Mouse (Mus musculus) myocyte (in vitro differentiated cells): ENCODE results near the gene Gnat1. TPM values are rescaled to one million over a fixed set of nuclear protein-coding genes. Genes with fewer than 3 reads are reported as not detected.
A peak's percentile ranks its signal among the peaks of the same experiment; 100 is the strongest.

Experiments
- H3K27me3 ChIP-seq: one replicate; pipeline ENCODE4 v1.6.1; 2011; ENCODE audit not compliant: control insufficient read depth, insufficient read depth, insufficient read length
- H3K36me3 ChIP-seq: one replicate; pipeline ENCODE4 v1.6.1; 2011; ENCODE audit not compliant: control insufficient read depth, insufficient read depth
- H3K4me2 ChIP-seq: one replicate; pipeline ENCODE4 v1.6.1; 2011; ENCODE audit warnings: low read depth, control low read depth
- H3K4me3 ChIP-seq: one replicate; pipeline ENCODE4 v1.5.1; 2011; ENCODE audit warnings: mild to moderate bottlenecking, control low read depth, moderate library complexity
- H3K79me2 ChIP-seq: one replicate; pipeline ENCODE4 v1.6.1; 2011; ENCODE audit not compliant: control insufficient read depth, insufficient read depth
- H3ac ChIP-seq: one replicate; pipeline ENCODE4 v1.6.1; 2011; ENCODE audit not compliant: control insufficient read depth, insufficient read length
- CEBPB ChIP-seq: IDR thresholded peaks from 2 replicates; pipeline ENCODE4 v1.6.1; 2011; ENCODE audit warnings: mild to moderate bottlenecking, moderate library complexity; ENCODE audit not compliant: poor library complexity, insufficient read depth, severe bottlenecking
- E2F4 ChIP-seq: IDR thresholded peaks from one replicate; pipeline ENCODE4 v1.6.1; 2011; ENCODE audit warnings: mild to moderate bottlenecking, control low read depth, moderate library complexity; ENCODE audit not compliant: insufficient read depth
- MAX ChIP-seq: IDR thresholded peaks from one replicate; pipeline ENCODE4 v1.6.1; 2011; ENCODE audit warnings: low read depth, mild to moderate bottlenecking, control low read depth
- MYOD1 ChIP-seq, 3 experiments: IDR thresholded peaks; one replicate each; pipeline ENCODE4 v1.6.1; 2011; ENCODE audit warnings: control low read depth in 2 of 3, low read depth in 2 of 3, mild to moderate bottlenecking in 2 of 3, moderate library complexity in 1 of 3; ENCODE audit not compliant: insufficient read length in 2 of 3, control insufficient read depth in 1 of 3
- MYOG ChIP-seq, 3 experiments: IDR thresholded peaks; one replicate each; pipeline ENCODE4 v1.6.1; 2011; ENCODE audit warnings: control low read depth in 2 of 3, low read depth in 2 of 3, mild to moderate bottlenecking in 2 of 3; ENCODE audit not compliant: insufficient read length in 2 of 3, control insufficient read depth in 1 of 3, insufficient read depth in 1 of 3
- POLR2A ChIP-seq: IDR thresholded peaks from one replicate; pipeline ENCODE4 v1.6.1; 2011; ENCODE audit warnings: low read depth, mild to moderate bottlenecking, control low read depth, moderate library complexity; ENCODE audit not compliant: insufficient read length
- POLR2AphosphoS2 ChIP-seq: IDR thresholded peaks from one replicate; pipeline ENCODE4 v1.6.1; 2011; ENCODE audit warnings: low read depth, control low read depth; ENCODE audit not compliant: insufficient read length
- REST ChIP-seq: IDR thresholded peaks from one replicate; pipeline ENCODE4 v1.6.1; 2011; ENCODE audit warnings: mild to moderate bottlenecking, control low read depth, moderate library complexity; ENCODE audit not compliant: insufficient read depth, insufficient read length
- SRF ChIP-seq: IDR thresholded peaks from one replicate; pipeline ENCODE4 v1.6.1; 2011; ENCODE audit warnings: low read depth; ENCODE audit not compliant: control insufficient read depth, insufficient read length
- TCF12 ChIP-seq: IDR thresholded peaks from one replicate; pipeline ENCODE4 v1.6.1; 2011; ENCODE audit warnings: mild to moderate bottlenecking, control low read depth; ENCODE audit not compliant: poor library complexity, insufficient read depth, severe bottlenecking
- TCF3 ChIP-seq: IDR thresholded peaks from one replicate; pipeline ENCODE4 v1.6.1; 2011; ENCODE audit warnings: low read depth, control low read depth; ENCODE audit not compliant: insufficient read length
- USF1 ChIP-seq: IDR thresholded peaks from one replicate; pipeline ENCODE4 v1.6.1; 2011; ENCODE audit warnings: low read depth, mild to moderate bottlenecking, control low read depth, moderate library complexity
- polyA plus RNA-seq: library from polyadenylated mRNA; unstranded; fragments of >200 nt; fragmentation: generic; extraction: Trizol; gene quantifications from one replicate; pipeline ENCODE4 v1.2.1, GENCODE M21; 2012; ENCODE audit warnings: missing spikeins

Gnat1 gene
- polyA plus RNA-seq, 1 experiment, result not detected

DNA sequence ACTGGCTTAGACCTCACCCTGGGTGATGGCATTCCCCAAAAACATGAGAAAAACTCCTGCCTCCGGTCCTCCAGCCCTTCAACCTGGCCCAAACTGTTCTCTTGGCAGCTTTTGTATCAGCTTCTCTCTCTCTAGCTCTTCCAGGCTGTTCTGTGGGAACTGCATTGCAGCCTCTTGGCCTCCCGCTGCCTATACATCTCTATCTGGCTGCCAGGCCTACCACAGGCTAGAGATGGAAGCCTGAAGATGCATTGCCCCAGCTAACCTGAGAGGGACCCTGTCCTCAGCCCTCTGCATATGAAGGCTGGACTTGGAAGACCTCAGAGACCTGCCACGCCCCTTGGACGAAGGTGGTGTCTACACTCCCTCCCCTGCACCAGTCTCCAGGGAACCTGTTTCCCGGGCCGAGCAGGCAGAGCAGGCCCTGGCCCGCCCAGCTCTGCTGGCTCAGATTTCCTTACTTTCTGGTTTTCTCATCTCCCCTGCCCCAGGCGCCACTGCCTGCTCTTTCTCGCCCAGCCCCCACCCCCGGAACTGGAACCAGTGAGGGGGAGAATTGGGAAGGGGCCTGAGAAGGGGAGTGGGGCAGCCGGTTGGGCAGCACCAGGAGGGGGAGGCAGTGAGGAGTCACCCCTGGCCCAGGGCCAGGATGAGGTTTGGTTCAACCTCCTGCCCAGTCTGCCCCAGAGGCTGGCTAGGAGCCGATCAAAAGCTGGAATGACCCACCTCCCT lies 34.9 kb upstream of the Gnat1 start:
- no peak overlapping the region for H3K4me3 ChIP-seq
- TF ChIP-seq MYOG (IDR thresholded peaks at IDR 0.05; ENCODE audit: control insufficient read depth in 1 of 3, insufficient read depth in 1 of 3, insufficient read length in 2 of 3, low read depth in 2 of 3), result no peak
- TF ChIP-seq E2F4, result no peak
- no peak for TF ChIP-seq MAX
- TF ChIP-seq TCF12, result no peak
- no peak for TF ChIP-seq TCF3
- TF ChIP-seq SRF, result no peak
- TF ChIP-seq MYOD1 (IDR thresholded peaks at IDR 0.05; ENCODE audit: control insufficient read depth in 1 of 3, insufficient read length in 2 of 3, low read depth in 2 of 3), result no peak
- TF ChIP-seq POLR2A, result no peak
- TF ChIP-seq POLR2AphosphoS2, result no peak
- no peak for TF ChIP-seq CEBPB
- no peak for TF ChIP-seq REST
- no peak for TF ChIP-seq USF1
- H3K4me2 ChIP-seq, result peak overlapping the region; percentile 60

DNA sequence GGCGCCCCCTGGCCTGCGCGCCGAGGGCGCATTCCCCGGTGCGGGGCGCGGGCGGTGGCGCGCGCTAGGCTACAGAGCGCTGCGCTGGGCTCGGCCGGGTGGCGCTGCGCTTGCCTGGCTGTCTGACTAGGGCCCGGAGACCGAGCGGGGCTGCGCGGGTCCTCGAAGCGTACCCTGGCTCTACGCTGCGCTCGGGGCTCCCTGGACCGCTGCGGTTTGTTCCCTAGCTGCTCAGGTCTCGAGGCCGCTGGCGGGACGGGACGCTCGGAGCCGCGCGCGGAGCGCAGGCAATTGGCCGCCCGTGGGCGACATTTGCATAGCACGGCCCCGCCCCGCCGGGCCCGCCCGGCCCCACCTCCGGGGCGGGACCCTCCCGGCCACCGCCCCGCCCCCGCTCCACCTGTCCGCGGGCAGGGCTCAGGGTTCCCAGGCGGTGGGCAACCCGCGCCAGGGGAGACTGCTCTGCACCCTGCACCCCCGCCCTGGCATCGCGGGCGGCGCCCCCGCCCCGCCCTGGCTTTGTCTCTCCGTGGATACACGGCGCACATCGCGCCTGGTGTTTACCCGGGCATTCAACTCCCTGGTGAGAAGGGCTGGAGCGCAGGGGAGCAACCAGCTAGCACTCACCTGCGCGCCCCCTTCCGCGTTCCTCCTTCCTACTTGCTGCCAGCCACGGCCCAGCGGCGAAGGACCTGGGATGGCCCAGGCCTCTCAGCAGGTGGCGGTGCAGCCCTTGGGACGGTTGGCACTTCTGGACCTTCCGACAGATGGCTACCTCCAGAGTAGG lies 30.4 kb upstream of the Gnat1 start, which contains the start of gene Sema3f:
Gene Sema3f (minus strand): TSS at position 779 of the 787 bp plus-strand sequence.
- Histone ChIP-seq H3ac (peak within 1 kb of the TSS; percentile 19), H3K27me3 (peaks cover 59% of the 10 kb centered on the region), H3K4me3 (no peak within 1 kb of the TSS), H3K79me2 (no peaks in the 10 kb centered on the region), H3K4me2 (peak within 1 kb of the TSS; percentile 77), H3K36me3 (no peaks in the 10 kb centered on the region)
- TF ChIP-seq MYOD1 (IDR thresholded peaks at IDR 0.05; ENCODE audit: control insufficient read depth in 1 of 3, insufficient read length in 2 of 3, low read depth in 2 of 3) (peak in 1 of 3 experiments; percentile 81), POLR2A (peak; percentile 21), SRF (no peak), MYOG (IDR thresholded peaks at IDR 0.05; ENCODE audit: control insufficient read depth in 1 of 3, insufficient read depth in 1 of 3, insufficient read length in 2 of 3, low read depth in 2 of 3) (peak in 1 of 3 experiments; percentile 46)

More for the DNA sequence above, 34.9 kb upstream of the Gnat1 start:
- no peaks in the 10 kb centered on the region for H3K36me3 ChIP-seq
- H3K27me3 ChIP-seq, result peaks cover 43% of the 10 kb centered on the region
- H3K79me2 ChIP-seq, result no peaks in the 10 kb centered on the region
- no peak overlapping the region for H3ac ChIP-seq

GRCm38 (mm10) chr9:107709096-107709696 lies 29.7 kb upstream of the Gnat1 start:
- H3K27me3 ChIP-seq, result peaks cover 59% of the 10 kb centered on the region
- TF ChIP-seq MAX, result no peak
- no peak for TF ChIP-seq MYOD1 (IDR thresholded peaks at IDR 0.05; ENCODE audit: control insufficient read depth in 1 of 3, insufficient read length in 2 of 3, low read depth in 2 of 3)
- TF ChIP-seq MYOG (IDR thresholded peaks at IDR 0.05; ENCODE audit: control insufficient read depth in 1 of 3, insufficient read depth in 1 of 3, insufficient read length in 2 of 3, low read depth in 2 of 3), result no peak
- no peak for TF ChIP-seq CEBPB
- no peak for TF ChIP-seq SRF
- TF ChIP-seq POLR2A, result no peak
- no peak for TF ChIP-seq REST
- no peak for TF ChIP-seq TCF12
- TF ChIP-seq USF1, result no peak
- TF ChIP-seq TCF3, result no peak
- TF ChIP-seq POLR2AphosphoS2, result no peak
- no peak for TF ChIP-seq E2F4
- no peak overlapping the region for H3K4me3 ChIP-seq

GRCm38 (mm10) chr9:107708439-107709095 lies 29.1 kb upstream of the Gnat1 start:
- Histone ChIP-seq H3K4me2 (peak overlapping the region; percentile 77), H3K36me3 (no peaks in the 10 kb centered on the region), H3K4me3 (no peak overlapping the region), H3K79me2 (no peaks in the 10 kb centered on the region), H3ac (no peak overlapping the region), H3K27me3 (peaks cover 59% of the 10 kb centered on the region)
- no peak for TF ChIP-seq TCF3
- TF ChIP-seq REST, result no peak
- TF ChIP-seq MYOD1 (IDR thresholded peaks at IDR 0.05; ENCODE audit: control insufficient read depth in 1 of 3, insufficient read length in 2 of 3, low read depth in 2 of 3), result no peak
- TF ChIP-seq MAX, result no peak

More at GRCm38 (mm10) chr9:107709096-107709696, 29.7 kb upstream of the Gnat1 start:
- H3K4me2 ChIP-seq, result peak overlapping the region; percentile 77
- H3K79me2 ChIP-seq, result no peaks in the 10 kb centered on the region
- peak overlapping the region; percentile 19 for H3ac ChIP-seq
- H3K36me3 ChIP-seq, result no peaks in the 10 kb centered on the region
